Mouse (Mus musculus) myocyte (in vitro differentiated cells): ENCODE data around the gene Ppp1r3g. TPM values are rescaled to one million over a fixed set of nuclear protein-coding genes. Genes with fewer than 3 reads are reported as not detected.

Experiments
- H3K27me3 ChIP-seq: one replicate; pipeline ENCODE4 v1.6.1; 2011; ENCODE audit not compliant: control insufficient read depth, insufficient read depth, insufficient read length
- H3K36me3 ChIP-seq: one replicate; pipeline ENCODE4 v1.6.1; 2011; ENCODE audit not compliant: control insufficient read depth, insufficient read depth
- H3K4me2 ChIP-seq: one replicate; pipeline ENCODE4 v1.6.1; 2011; ENCODE audit warnings: low read depth, control low read depth
- H3K4me3 ChIP-seq: one replicate; pipeline ENCODE4 v1.5.1; 2011; ENCODE audit warnings: mild to moderate bottlenecking, control low read depth, moderate library complexity
- H3K79me2 ChIP-seq: one replicate; pipeline ENCODE4 v1.6.1; 2011; ENCODE audit not compliant: control insufficient read depth, insufficient read depth
- H3ac ChIP-seq: one replicate; pipeline ENCODE4 v1.6.1; 2011; ENCODE audit not compliant: control insufficient read depth, insufficient read length
- CEBPB ChIP-seq: IDR thresholded peaks from 2 replicates; pipeline ENCODE4 v1.6.1; 2011; ENCODE audit warnings: mild to moderate bottlenecking, moderate library complexity; ENCODE audit not compliant: poor library complexity, insufficient read depth, severe bottlenecking
- E2F4 ChIP-seq: IDR thresholded peaks from one replicate; pipeline ENCODE4 v1.6.1; 2011; ENCODE audit warnings: mild to moderate bottlenecking, control low read depth, moderate library complexity; ENCODE audit not compliant: insufficient read depth
- MAX ChIP-seq: IDR thresholded peaks from one replicate; pipeline ENCODE4 v1.6.1; 2011; ENCODE audit warnings: low read depth, mild to moderate bottlenecking, control low read depth
- MYOD1 ChIP-seq, 3 experiments: IDR thresholded peaks; one replicate each; pipeline ENCODE4 v1.6.1; 2011; ENCODE audit warnings: control low read depth in 2 of 3, low read depth in 2 of 3, mild to moderate bottlenecking in 2 of 3, moderate library complexity in 1 of 3; ENCODE audit not compliant: insufficient read length in 2 of 3, control insufficient read depth in 1 of 3
- MYOG ChIP-seq, 3 experiments: IDR thresholded peaks; one replicate each; pipeline ENCODE4 v1.6.1; 2011; ENCODE audit warnings: control low read depth in 2 of 3, low read depth in 2 of 3, mild to moderate bottlenecking in 2 of 3; ENCODE audit not compliant: insufficient read length in 2 of 3, control insufficient read depth in 1 of 3, insufficient read depth in 1 of 3
- POLR2A ChIP-seq: IDR thresholded peaks from one replicate; pipeline ENCODE4 v1.6.1; 2011; ENCODE audit warnings: low read depth, mild to moderate bottlenecking, control low read depth, moderate library complexity; ENCODE audit not compliant: insufficient read length
- POLR2AphosphoS2 ChIP-seq: IDR thresholded peaks from one replicate; pipeline ENCODE4 v1.6.1; 2011; ENCODE audit warnings: low read depth, control low read depth; ENCODE audit not compliant: insufficient read length
- REST ChIP-seq: IDR thresholded peaks from one replicate; pipeline ENCODE4 v1.6.1; 2011; ENCODE audit warnings: mild to moderate bottlenecking, control low read depth, moderate library complexity; ENCODE audit not compliant: insufficient read depth, insufficient read length
- SRF ChIP-seq: IDR thresholded peaks from one replicate; pipeline ENCODE4 v1.6.1; 2011; ENCODE audit warnings: low read depth; ENCODE audit not compliant: control insufficient read depth, insufficient read length
- TCF12 ChIP-seq: IDR thresholded peaks from one replicate; pipeline ENCODE4 v1.6.1; 2011; ENCODE audit warnings: mild to moderate bottlenecking, control low read depth; ENCODE audit not compliant: poor library complexity, insufficient read depth, severe bottlenecking
- TCF3 ChIP-seq: IDR thresholded peaks from one replicate; pipeline ENCODE4 v1.6.1; 2011; ENCODE audit warnings: low read depth, control low read depth; ENCODE audit not compliant: insufficient read length
- USF1 ChIP-seq: IDR thresholded peaks from one replicate; pipeline ENCODE4 v1.6.1; 2011; ENCODE audit warnings: low read depth, mild to moderate bottlenecking, control low read depth, moderate library complexity
- polyA plus RNA-seq: library from polyadenylated mRNA; unstranded; fragments of >200 nt; fragmentation: generic; extraction: Trizol; gene quantifications from one replicate; pipeline ENCODE4 v1.2.1, GENCODE M21; 2012; ENCODE audit warnings: missing spikeins

Ppp1r3g gene
- polyA plus RNA-seq, 1 experiment, result not detected

- H3ac ChIP-seq, result no peak overlapping the region
- no peaks in the 10 kb centered on the region for H3K27me3 ChIP-seq
- H3K36me3 ChIP-seq, result no peaks in the 10 kb centered on the region
- H3K4me3 ChIP-seq, result no peak overlapping the region
- TF ChIP-seq USF1, result no peak
- no peak for TF ChIP-seq CEBPB
- TF ChIP-seq REST, result no peak
- no peak for TF ChIP-seq SRF
- TF ChIP-seq TCF12, result no peak
- no peak for TF ChIP-seq MYOD1 (IDR thresholded peaks at IDR 0.05; ENCODE audit: control insufficient read depth in 1 of 3, insufficient read length in 2 of 3, low read depth in 2 of 3)
- no peak for TF ChIP-seq POLR2A
- no peak for TF ChIP-seq TCF3
- no peak overlapping the region for H3K4me2 ChIP-seq
- H3K79me2 ChIP-seq, result no peaks in the 10 kb centered on the region
These were observed 890 bp downstream of the Ppp1r3g start for GRCm38 (mm10) chr13:35959391-35960067.

GRCm38 (mm10) chr13:35963583-35963982, 4.9 kb downstream of the Ppp1r3g start:
- Histone ChIP-seq H3K79me2 (no peaks in the 10 kb centered on the region), H3ac (no peak overlapping the region), H3K4me3 (no peak overlapping the region), H3K4me2 (no peak overlapping the region), H3K27me3 (peaks cover 9% of the 10 kb centered on the region), H3K36me3 (no peaks in the 10 kb centered on the region)
- TF ChIP-seq CEBPB, result no peak
- TF ChIP-seq MAX, result no peak
- no peak for TF ChIP-seq REST
- no peak for TF ChIP-seq POLR2AphosphoS2
- TF ChIP-seq USF1, result no peak
- TF ChIP-seq E2F4, result no peak
- TF ChIP-seq MYOG (IDR thresholded peaks at IDR 0.05; ENCODE audit: control insufficient read depth in 1 of 3, insufficient read depth in 1 of 3, insufficient read length in 2 of 3, low read depth in 2 of 3), result no peak
- no peak for TF ChIP-seq POLR2A
- TF ChIP-seq TCF3, result no peak
- no peak for TF ChIP-seq TCF12
- no peak for TF ChIP-seq MYOD1 (IDR thresholded peaks at IDR 0.05; ENCODE audit: control insufficient read depth in 1 of 3, insufficient read length in 2 of 3, low read depth in 2 of 3)
- TF ChIP-seq SRF, result no peak

- H3K4me3 ChIP-seq, result no peak overlapping the region
These were observed 9.1 kb downstream of the Ppp1r3g start for GRCm38 (mm10) chr13:35967690-35968089.

GRCm38 (mm10) chr13:35968131-35968718, 9.6 kb downstream of the Ppp1r3g start:
- H3K79me2 ChIP-seq, result no peaks in the 10 kb centered on the region
- H3K27me3 ChIP-seq, result peaks cover 17% of the 10 kb centered on the region
- no peak overlapping the region for H3K4me3 ChIP-seq
- TF ChIP-seq MAX (no peak), SRF (no peak), REST (no peak), POLR2A (no peak), MYOD1 (IDR thresholded peaks at IDR 0.05; ENCODE audit: control insufficient read depth in 1 of 3, insufficient read length in 2 of 3, low read depth in 2 of 3) (no peak), POLR2AphosphoS2 (no peak), CEBPB (no peak), MYOG (IDR thresholded peaks at IDR 0.05; ENCODE audit: control insufficient read depth in 1 of 3, insufficient read depth in 1 of 3, insufficient read length in 2 of 3, low read depth in 2 of 3) (no peak), USF1 (no peak), TCF12 (no peak), TCF3 (no peak), E2F4 (no peak)
- no peaks in the 10 kb centered on the region for H3K36me3 ChIP-seq
- no peak overlapping the region for H3K4me2 ChIP-seq
- no peak overlapping the region for H3ac ChIP-seq

More at GRCm38 (mm10) chr13:35967690-35968089, 9.1 kb downstream of the Ppp1r3g start:
- Histone ChIP-seq H3K27me3 (peaks cover 17% of the 10 kb centered on the region), H3K36me3 (no peaks in the 10 kb centered on the region), H3K79me2 (no peaks in the 10 kb centered on the region), H3ac (no peak overlapping the region), H3K4me2 (no peak overlapping the region)
- TF ChIP-seq CEBPB, result no peak
- TF ChIP-seq MYOG (IDR thresholded peaks at IDR 0.05; ENCODE audit: control insufficient read depth in 1 of 3, insufficient read depth in 1 of 3, insufficient read length in 2 of 3, low read depth in 2 of 3), result no peak
- no peak for TF ChIP-seq E2F4
- TF ChIP-seq POLR2AphosphoS2, result no peak
- TF ChIP-seq USF1, result no peak
- TF ChIP-seq SRF, result no peak
- TF ChIP-seq POLR2A, result no peak
- no peak for TF ChIP-seq REST
